Mouse (Mus musculus) left cerebral cortex, adult 2 months (tissue): Measurements from ENCODE around the gene Ptcra. TPM values are rescaled to one million over a fixed set of nuclear protein-coding genes. Genes with fewer than 3 reads are reported as not detected.
"Not testable (repeated sequence)": the region's sequence is repeated elsewhere in the genome, so short reads cannot be mapped to it uniquely, and the experiment has no call there.

Experiments
- DNase-seq, 2 experiments: peaks; one replicate each; pipeline ENCODE4 v3.0.0; 2021 to 2022; ENCODE audit warnings: low spot score in 2 of 2, mixed read lengths in 1 of 2; ENCODE audit errors: extremely low spot score in 1 of 2
- H3K27ac ChIP-seq: fragments of 200-600 bp; 2 replicates; pipeline ENCODE4 v1.8.1; 2022
- H3K4me3 ChIP-seq: fragments of 200-600 bp; 2 replicates; pipeline ENCODE4 v1.8.1; 2022
- CTCF ChIP-seq: fragments of 200-600 bp; IDR thresholded peaks from 2 replicates; pipeline ENCODE4 v1.8.1; 2022; ENCODE audit warnings: antibody characterized with exemption, mild to moderate bottlenecking, moderate library complexity
- intact Hi-C: fragments of 180-260 bp; cut with DNase I; formaldehyde crosslinking; loops from one replicate; pipeline ENCODE4 v1.15.1; 2025
- long read RNA-seq, 2 experiments: library from polyadenylated mRNA; stranded (forward); transcript quantifications; one replicate each; pipeline ENCODE4 v2.0.0; 2021; ENCODE audit warnings: borderline mapping rate in 2 of 2
- total RNA-seq, 2 experiments: library from RNA; stranded (reverse); gene quantifications; 2 replicates each; pipeline ENCODE4 v1.2.3; 2021

Ptcra gene
- total RNA-seq, result under 1 TPM in 1 of 2 experiments, not detected in 1; 0.28 TPM
- long read RNA-seq, experiment 1, result 0 reads
- long read RNA-seq, experiment 2, result 0 reads

DNA sequence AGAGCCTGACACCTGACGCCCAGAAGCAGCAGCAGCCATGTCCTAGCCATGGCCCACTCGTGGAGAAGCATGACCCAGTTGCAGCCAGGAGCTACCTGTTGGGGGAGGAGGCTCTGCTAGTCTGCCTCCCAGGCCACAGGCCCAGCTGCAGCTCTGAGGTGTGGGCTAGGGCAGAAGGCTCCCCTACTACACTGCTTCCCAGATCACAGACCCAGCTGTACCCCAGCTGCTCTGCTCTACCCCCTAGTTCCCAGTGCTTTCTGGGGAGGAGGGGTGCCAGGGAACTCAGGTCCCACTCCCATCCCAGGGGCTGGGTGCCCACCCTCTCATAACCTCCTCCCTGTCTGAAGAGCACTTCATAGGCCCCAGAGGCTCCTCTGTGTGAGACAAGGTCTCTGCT lies at the start of gene Ptcra:
Gene Ptcra, minus strand, starts transcription at position 169 of the 400 bp plus-strand sequence.
- no peak for DNase-seq
- intact Hi-C loops, result no loop called here
- TF ChIP-seq CTCF, result no peak
- H3K4me3 ChIP-seq, result no peak within 1 kb of the TSS
- H3K27ac ChIP-seq, result peak within 1 kb of the TSS; percentile 55

DNA sequence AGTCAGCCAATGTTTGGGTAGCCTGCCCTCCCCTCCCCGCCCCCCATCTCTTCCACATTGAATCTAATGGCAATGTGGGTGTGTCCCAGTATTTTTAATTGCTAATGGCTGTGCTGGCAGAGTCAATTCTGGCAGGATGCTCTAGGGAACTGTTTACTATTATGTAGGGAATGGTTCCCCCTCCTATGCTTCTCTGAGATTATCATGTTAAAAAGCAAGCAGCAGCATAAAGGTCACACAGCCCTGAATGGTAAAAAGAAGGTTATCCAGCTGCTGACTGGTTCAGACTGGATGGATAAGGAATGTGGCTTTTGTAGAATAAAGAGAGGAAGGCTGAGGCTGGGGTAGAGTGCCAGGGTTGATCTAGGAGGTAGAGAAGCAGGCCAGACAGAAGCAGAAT lies 48.9 kb upstream of the Ptcra start:
- H3K4me3 ChIP-seq, result no peak overlapping the region
- TF ChIP-seq CTCF, result no peak
- DNase-seq, result no peak
- intact Hi-C loops, result no loop called here
- H3K27ac ChIP-seq, result no peak overlapping the region

DNA sequence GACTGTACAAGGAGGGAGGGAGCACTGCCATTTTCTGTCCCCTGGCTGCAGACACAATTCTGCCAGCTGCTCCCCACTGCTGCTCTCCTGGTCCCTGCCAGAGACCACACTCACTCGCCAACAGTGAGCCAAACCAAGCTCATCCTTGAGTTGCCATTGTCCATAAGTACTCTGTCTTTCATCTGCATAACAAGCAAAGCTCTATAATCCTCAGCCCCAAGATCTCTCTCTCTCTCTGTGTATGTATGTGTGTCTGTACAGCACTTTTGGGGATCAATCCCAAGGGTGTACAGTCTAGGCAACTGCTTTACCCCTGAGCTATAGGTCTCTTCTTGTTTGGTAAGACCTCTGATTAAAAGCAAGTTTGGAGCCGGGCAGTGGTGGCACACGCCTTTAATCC lies 47.2 kb upstream of the Ptcra start:
- Histone ChIP-seq H3K4me3 (no peak overlapping the region), H3K27ac (no peak overlapping the region)
- TF ChIP-seq CTCF, result no peak
- no peak for DNase-seq
- intact Hi-C loops, result no loop called here

DNA sequence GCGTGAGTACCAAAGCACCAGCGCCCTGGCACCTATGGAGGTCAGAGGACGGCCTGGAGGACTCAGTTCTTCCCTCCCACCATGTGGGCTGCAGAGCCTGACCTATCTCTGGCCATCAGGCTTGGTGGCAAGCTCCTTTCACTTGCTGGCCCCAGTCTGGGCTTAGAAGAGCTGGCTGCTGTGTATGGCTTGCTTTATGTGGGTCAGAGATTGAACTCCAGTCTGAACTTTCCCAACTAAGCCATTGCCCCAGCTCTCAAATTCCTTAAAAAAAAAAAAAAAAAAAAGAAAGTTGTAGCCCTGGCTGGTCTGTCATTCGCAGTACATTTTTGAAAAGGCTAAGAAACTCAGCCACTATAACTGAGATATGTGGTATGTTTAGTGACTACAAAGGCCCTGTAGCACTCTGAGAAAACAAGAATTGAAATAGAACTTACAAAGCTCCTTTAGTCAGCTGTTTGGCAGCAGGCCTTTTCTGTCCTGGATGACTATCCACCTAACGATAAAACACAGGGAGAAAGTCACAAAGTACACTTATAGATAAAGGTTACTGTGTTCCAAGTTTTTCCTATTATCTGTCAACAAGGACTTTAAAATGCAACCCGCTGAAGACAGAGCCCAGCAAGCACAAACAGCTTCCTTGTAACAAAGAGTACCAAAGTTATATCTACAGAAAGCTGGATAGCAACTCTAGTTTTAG lies 45.8 kb upstream of the Ptcra start:
- TF ChIP-seq CTCF, result no peak
- Histone ChIP-seq H3K4me3 (no peak overlapping the region), H3K27ac (no peak overlapping the region)
- intact Hi-C loops, result no loop called here
- DNase-seq, result no peak

DNA sequence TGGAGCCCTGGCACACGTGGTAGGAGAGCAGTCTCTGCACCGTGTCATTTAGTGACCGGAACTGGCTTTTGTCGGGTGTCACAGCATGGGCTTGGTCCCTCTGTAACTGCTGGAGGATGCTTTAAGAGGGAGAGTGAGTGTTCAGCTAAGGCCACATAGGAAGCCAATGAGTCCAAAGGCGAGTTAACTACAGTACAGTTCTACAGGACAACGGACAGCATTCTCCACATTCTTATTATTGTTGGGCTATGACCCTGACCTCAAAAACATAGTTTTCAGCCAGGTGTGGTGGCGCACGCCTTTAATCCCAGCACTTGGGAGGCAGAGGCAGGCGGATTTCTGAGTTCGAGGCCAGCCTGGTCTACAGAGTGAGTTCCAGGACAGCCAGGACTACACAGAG lies 44.9 kb upstream of the Ptcra start:
- H3K4me3 ChIP-seq, result no peak overlapping the region

DNA sequence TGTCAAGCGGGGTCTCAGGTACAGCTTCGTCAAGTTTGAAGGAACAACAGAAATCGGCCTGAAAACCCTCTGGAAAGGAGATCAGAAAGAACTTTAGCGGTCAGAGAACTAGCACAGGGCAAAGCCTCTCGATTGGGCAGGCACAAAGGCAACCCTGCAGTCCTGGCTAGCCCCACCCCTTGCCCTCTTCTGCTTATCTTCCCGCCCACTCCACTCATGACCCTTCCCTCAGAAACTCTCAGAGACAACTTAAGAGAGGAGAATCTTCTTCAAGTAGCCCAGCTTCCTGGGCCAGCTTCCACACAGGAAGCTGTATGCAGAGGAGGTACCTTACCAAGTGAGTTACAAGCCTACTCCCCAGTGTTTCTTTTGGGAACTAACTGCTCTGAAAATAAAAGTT lies 38.2 kb upstream of the Ptcra start:
- H3K4me3 ChIP-seq, result no peak overlapping the region
- no peak for TF ChIP-seq CTCF
- intact Hi-C loops, result no loop called here
- H3K27ac ChIP-seq, result no peak overlapping the region
- no peak for DNase-seq

More for the DNA sequence above, 44.9 kb upstream of the Ptcra start:
- DNase-seq, result no peak
- no peak overlapping the region for H3K27ac ChIP-seq
- no peak for TF ChIP-seq CTCF
- intact Hi-C loops, result no loop called here

DNA sequence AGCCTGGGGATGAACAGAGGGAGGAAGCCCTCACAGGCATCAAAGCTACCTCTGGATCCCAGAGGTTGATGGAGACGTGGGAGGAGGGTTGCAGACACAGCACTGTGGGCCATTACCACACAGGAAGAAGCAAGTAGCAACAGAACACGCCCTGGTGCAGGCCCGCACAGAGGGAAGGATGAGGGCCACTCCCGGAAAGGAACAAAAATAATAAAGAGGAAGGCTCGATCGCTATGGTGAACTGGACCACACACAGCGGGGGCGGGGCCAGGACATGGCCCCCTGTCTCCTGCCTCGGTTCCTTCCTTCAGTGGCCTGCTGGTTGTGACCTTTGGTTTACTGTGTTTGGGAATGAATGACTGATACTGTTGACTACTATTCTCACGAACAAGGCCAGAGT lies 36.2 kb upstream of the Ptcra start:
- DNase-seq, result no peak
- H3K27ac ChIP-seq, result no peak overlapping the region
- H3K4me3 ChIP-seq, result no peak overlapping the region
- no peak for TF ChIP-seq CTCF
- intact Hi-C loops, result no loop called here

DNA sequence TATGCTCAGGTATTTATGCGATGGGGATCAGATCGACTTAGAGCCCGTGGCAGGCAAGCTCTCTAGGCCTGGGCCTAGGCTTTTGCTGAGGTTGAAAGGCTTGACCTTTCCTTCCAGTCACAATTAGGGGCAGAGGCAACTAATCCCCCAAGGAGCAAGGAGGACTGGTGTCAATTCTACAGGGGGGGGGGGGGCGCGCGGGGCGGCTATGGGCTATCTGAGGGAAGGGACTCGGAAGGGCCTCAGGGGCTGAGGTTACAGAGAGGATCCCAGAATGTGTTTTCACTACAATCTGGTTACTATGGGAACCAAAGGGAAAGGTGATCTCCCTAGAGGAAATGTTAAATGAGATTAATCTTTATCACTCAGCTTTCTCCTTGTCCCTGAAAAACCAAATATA lies 33.9 kb upstream of the Ptcra start:
- no peak overlapping the region for H3K4me3 ChIP-seq
- no peak for TF ChIP-seq CTCF
- DNase-seq, result no peak
- no peak overlapping the region for H3K27ac ChIP-seq
- intact Hi-C loops, result no loop called here

DNA sequence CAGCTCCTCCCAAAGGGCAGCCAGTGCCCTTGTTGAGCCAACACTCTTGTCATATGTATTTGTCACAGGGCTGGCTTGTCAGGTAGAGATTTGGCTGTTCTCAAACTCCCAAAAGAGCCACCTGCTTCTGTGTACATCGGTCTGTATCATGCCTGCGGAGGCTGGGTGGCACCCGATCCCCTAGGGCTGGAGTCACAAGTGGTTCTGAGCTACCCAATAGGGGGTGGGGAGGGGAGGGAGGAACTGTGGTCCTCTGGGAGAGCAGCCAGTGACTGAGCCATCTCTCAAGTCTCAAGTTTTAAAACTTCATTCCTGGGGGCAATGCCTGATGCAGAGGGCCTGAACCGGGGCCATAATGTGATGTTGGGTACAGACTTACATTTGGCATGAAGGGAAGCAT lies 33.2 kb upstream of the Ptcra start:
- Histone ChIP-seq H3K27ac (no peak overlapping the region), H3K4me3 (no peak overlapping the region)
- intact Hi-C loops, result no loop called here
- no peak for DNase-seq
- TF ChIP-seq CTCF, result no peak

DNA sequence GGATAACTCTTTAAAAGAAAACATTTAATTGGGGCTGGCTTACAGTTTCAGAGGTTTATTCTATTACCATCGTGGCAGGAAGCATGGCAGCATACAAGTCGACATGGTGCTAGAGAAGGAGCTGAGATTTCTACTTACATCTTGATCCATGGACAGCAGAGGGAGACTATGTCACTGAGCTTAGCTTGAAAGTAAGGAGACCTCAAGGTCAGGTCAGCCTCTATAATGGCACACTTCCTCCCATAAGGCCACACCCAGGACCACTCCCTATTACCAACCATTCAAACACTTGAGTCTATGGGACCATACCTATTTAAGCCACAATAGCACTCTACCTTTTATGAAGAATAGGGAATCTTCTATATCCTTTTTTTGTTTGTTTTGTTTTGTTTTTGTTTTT lies 29.5 kb upstream of the Ptcra start:
- Histone ChIP-seq H3K27ac (no peak overlapping the region), H3K4me3 (no peak overlapping the region)
- DNase-seq, result no peak
- intact Hi-C loops, result no loop called here
- TF ChIP-seq CTCF, result no peak

DNA sequence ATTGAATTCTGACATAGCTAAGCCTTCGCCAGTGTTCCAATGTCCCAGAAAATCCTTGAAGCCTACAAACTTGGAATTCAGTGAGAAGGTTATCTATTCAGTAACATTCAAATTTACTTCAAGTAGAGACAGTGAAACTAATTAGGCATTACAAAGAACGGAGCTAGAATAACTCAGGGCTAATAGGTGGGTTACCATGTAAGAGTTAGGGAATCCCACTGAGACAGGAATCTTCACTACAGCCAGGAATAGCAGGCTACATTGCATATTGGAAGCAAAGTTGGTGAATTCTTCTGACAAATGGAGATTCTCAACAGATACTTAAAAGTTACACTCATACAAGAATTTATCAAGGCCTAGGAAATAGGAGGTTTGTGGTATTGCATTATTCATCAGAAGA lies 24.5 kb upstream of the Ptcra start:
- H3K27ac ChIP-seq, H3K4me3 ChIP-seq, intact Hi-C loops, DNase-seq: not testable (repeated sequence)

DNA sequence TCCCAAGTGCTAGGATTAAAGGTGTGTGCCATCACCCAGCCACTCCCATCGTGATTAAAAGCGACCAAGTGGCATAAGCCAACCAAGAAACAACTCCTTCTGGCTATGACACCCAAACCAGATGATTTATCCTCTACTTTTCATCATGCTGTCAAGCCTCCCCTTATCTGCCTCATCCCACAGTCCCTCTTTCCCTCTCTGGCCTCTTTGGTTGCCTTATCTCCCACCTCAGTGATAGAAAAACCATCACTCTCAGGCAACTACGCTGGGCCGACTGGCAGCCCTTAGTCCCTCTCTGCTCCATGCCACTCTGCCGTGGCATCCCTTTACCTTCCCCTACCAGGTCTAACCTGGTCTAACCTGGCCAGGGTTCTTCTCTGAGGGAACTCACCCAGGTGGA lies 23.4 kb upstream of the Ptcra start:
- Histone ChIP-seq H3K4me3 (no peak overlapping the region), H3K27ac (no peak overlapping the region)
- no peak for DNase-seq
- intact Hi-C loops, result no loop called here
- TF ChIP-seq CTCF, result no peak

DNA sequence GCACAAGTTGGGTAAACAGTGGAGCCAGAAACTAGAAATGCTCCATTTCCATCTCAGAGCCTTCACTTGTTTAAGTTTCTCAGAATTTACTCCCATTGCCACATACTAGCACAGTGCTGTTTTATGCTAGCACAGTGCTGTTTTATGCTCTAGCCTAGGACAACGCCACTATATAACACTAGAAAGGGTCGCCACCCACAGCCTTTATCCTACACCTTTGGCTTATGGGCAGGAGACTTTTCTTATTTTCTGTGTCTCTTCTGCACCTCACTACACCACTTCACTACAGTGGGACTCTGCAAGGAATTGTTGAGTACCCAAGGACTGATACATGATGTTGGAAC lies 19.7 kb upstream of the Ptcra start:
- peak overlapping the region; percentile 79 for H3K27ac ChIP-seq
- peak overlapping the region; percentile 58 for H3K4me3 ChIP-seq
- no peak for DNase-seq
- intact Hi-C loops, result loop anchor here (2.0 kb wide), 1 partner anchor 74 kb away; no protein-coding TSS in a partner anchor
- no peak for TF ChIP-seq CTCF
